Mouse (Mus musculus) C2C12 (cell line): Measurements from ENCODE around the gene Asah2.

Source experiments
- CTCF ChIP-seq: IDR thresholded peaks from one replicate; pipeline ENCODE4 v1.5.1; 2011; ENCODE audit not compliant: control insufficient read depth, insufficient read depth, insufficient read length
- MAX ChIP-seq: IDR thresholded peaks from one replicate; pipeline ENCODE4 v1.6.1; 2011; ENCODE audit warnings: mild to moderate bottlenecking, control low read depth
- MYOG ChIP-seq: IDR thresholded peaks from one replicate; pipeline ENCODE4 v1.6.1; 2011; ENCODE audit not compliant: control insufficient read depth, insufficient read length; ENCODE audit errors: extremely low read depth
- USF1 ChIP-seq: IDR thresholded peaks from one replicate; pipeline ENCODE4 v1.6.1; 2011; ENCODE audit warnings: low read depth, mild to moderate bottlenecking, control low read depth, moderate library complexity

DNA sequence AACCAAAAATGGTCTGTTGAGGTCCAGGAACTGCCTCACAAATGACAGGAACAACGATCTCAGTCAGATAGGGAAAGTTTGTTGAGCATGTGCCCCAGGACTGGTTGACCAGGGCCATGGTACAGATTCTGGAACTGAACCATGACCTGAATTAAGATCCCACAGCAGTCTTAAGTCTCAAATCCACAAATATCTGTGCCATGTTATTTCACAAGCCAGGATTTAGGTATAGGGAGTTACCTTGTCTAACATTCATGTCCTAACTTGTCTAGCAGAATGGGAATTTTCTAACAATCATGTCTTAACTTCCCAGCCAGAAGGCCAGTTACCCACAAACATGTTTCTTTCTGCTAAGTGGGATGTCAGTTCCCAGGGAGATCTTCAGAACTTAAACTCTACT is 19.4 kb downstream of the Asah2 start:
- TF ChIP-seq CTCF (no peak), MAX (no peak), USF1 (no peak), MYOG (no peak)
